Mouse (Mus musculus): ENCODE results near the gene Gpr161.
"Not testable (repeated sequence)": the region's sequence is repeated elsewhere in the genome, so short reads cannot be mapped to it uniquely, and the experiment has no call there.

Gene Gpr161

GRCm38 (mm10) chr1:165320141-165320934 is 24.7 kb downstream of the Gpr161 start:
- DNase-seq: peak; percentile 76

- no peak for DNase-seq
These were observed 25.8 kb downstream of the Gpr161 start for GRCm38 (mm10) chr1:165321393-165321861.

- DNase-seq: no peak
These were observed 26.3 kb downstream of the Gpr161 start for GRCm38 (mm10) chr1:165321891-165322290.

GRCm38 (mm10) chr1:165322934-165323333 is 27.3 kb downstream of the Gpr161 start:
- no peak for DNase-seq

GRCm38 (mm10) chr1:165327370-165327769 is 31.8 kb downstream of the Gpr161 start:
- no peak for DNase-seq

GRCm38 (mm10) chr1:165327831-165328230 is 32.2 kb downstream of the Gpr161 start:
- DNase-seq: no peak

- not testable (repeated sequence) for DNase-seq
These were observed 33.0 kb downstream of the Gpr161 start for GRCm38 (mm10) chr1:165328384-165329289.

- DNase-seq: no peak
These were observed 35.3 kb downstream of the Gpr161 start for GRCm38 (mm10) chr1:165330859-165331258.

GRCm38 (mm10) chr1:165332797-165333196 is 37.2 kb downstream of the Gpr161 start:
- DNase-seq: no peak

GRCm38 (mm10) chr1:165342126-165342525 is 46.5 kb downstream of the Gpr161 start:
- DNase-seq: no peak

- no peak for DNase-seq
These were observed 48.9 kb downstream of the Gpr161 start for GRCm38 (mm10) chr1:165344453-165344852.

- peak; percentile 17 for DNase-seq
These were observed 53.0 kb downstream of the Gpr161 start for GRCm38 (mm10) chr1:165348627-165349026.

GRCm38 (mm10) chr1:165356347-165356746 is 60.8 kb downstream of the Gpr161 start:
- DNase-seq: no peak

GRCm38 (mm10) chr1:165363271-165363670 is 67.7 kb downstream of the Gpr161 start:
- no peak for DNase-seq

- no peak for DNase-seq
These were observed 69.5 kb downstream of the Gpr161 start for GRCm38 (mm10) chr1:165365057-165365456.

- peak; percentile 12 for DNase-seq
These were observed 75.4 kb downstream of the Gpr161 start for GRCm38 (mm10) chr1:165370990-165371389.

- DNase-seq: no peak
These were observed 78.2 kb downstream of the Gpr161 start for GRCm38 (mm10) chr1:165373839-165374238.
